Mouse (Mus musculus): ENCODE results near the gene Aloxe3.

DNA sequence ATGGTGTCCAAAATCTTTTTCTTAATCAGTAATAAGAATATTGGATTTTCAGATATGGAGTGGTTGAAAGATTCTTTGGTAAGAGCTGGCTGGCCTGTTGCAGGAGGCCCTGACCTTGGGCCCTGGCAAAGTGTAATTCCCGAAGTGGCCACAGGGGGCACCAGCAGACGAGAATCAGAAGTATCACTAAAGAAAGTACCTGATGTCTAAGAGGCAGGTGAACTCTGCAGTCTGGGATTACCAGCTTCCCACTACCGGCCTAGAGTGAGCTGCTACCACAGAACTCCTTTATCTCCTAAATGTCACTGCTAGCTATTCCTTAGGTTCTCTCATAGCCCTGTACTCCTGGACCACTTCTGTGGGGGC lies 33.3 kb upstream of the Aloxe3 start:
- no peak for TF ChIP-seq POLR2A (IDR thresholded peaks at IDR 0.05; ENCODE audit: control insufficient read depth in 1 of 2, insufficient read depth in 1 of 2, low read depth in 1 of 2, low read length in 2 of 2, poor library complexity in 1 of 2)
- TF ChIP-seq CTCF (IDR thresholded peaks at IDR 0.05 in 2 of 3, conservative IDR thresholded peaks at IDR 0.05 in 1 of 3; ENCODE audit: control insufficient read depth in 1 of 3, insufficient read depth in 1 of 3, low read depth in 2 of 3, low read length in 3 of 3, poor library complexity in 1 of 3, severe bottlenecking in 1 of 3): peak; percentile 75 to 93 (median 79)
- no peak for TF ChIP-seq GATA1 (IDR thresholded peaks at IDR 0.05; ENCODE audit: low read depth, low read length)
- TF ChIP-seq NELFE (IDR thresholded peaks at IDR 0.05; ENCODE audit: low read depth, low read length): no peak
- TF ChIP-seq RAD21 (IDR thresholded peaks at IDR 0.05; ENCODE audit: low read depth, low read length): peak; percentile 50
- no peak for TF ChIP-seq USF1 (IDR thresholded peaks at IDR 0.05; ENCODE audit: low read depth, low read length)
- TF ChIP-seq TBP (IDR thresholded peaks at IDR 0.05; ENCODE audit: low read depth, low read length): no peak
- TF ChIP-seq TCF12 (IDR thresholded peaks at IDR 0.05; ENCODE audit: low read depth, low read length): no peak
- no peak for TF ChIP-seq CHD2 (IDR thresholded peaks at IDR 0.05; ENCODE audit: low read length)
- TF ChIP-seq ZMIZ1 (IDR thresholded peaks at IDR 0.05; ENCODE audit: low read depth, low read length): no peak
- TF ChIP-seq ETS1 (IDR thresholded peaks at IDR 0.05; ENCODE audit: low read depth, low read length): 0 out of 2 replicates have a peak, but pooled peaks have one; percentile 3
- no peak; the same call in 1 of the 2 replicates for TF ChIP-seq ZC3H11A (IDR thresholded peaks at IDR 0.05; ENCODE audit: low read depth, low read length)
